Mouse (Mus musculus): ENCODE data around the gene Nek1.

- TF ChIP-seq CTCF (conservative IDR thresholded peaks at IDR 0.05; ENCODE audit: low read length) (no peak), POU5F1 (IDR thresholded peaks at IDR 0.05; ENCODE audit: borderline replicate concordance, low read length) (no peak)
Measured at GRCm38 (mm10) chr8:60956847-60957246, 36.1 kb upstream of the Nek1 start.

All from E14TG2a.4 (cell line).